Mouse (Mus musculus) gastrocnemius, adult 2 months (tissue): ENCODE measurements around the gene Pm20d1. TPM values are rescaled to one million over a fixed set of nuclear protein-coding genes. Genes with fewer than 3 reads are reported as not detected.

Experiments
- DNase-seq: peaks from one replicate; pipeline ENCODE4 v3.0.0; 2022
- H3K27ac ChIP-seq: fragments of 200-600 bp; 2 replicates; pipeline ENCODE4 v1.8.1; 2022; ENCODE audit warnings: mild to moderate bottlenecking
- H3K4me3 ChIP-seq: fragments of 200-600 bp; 2 replicates; pipeline ENCODE4 v1.8.1; 2022; ENCODE audit warnings: mild to moderate bottlenecking, moderate library complexity
- CTCF ChIP-seq: fragments of 200-600 bp; IDR thresholded peaks from 2 replicates; pipeline ENCODE4 v1.8.1; 2022; ENCODE audit warnings: antibody characterized with exemption, mild to moderate bottlenecking, moderate library complexity
- intact Hi-C: fragments of 180-260 bp; cut with DNase I; formaldehyde crosslinking; loops from one replicate; pipeline ENCODE4 v1.15.1; 2025
- total RNA-seq, 2 experiments: library from RNA; stranded (reverse); gene quantifications; 2 replicates each; pipeline ENCODE4 v1.2.3; 2021

The Pm20d1 gene
- total RNA-seq, 2 experiments from 2014 or later: 0.26 to 1.3 TPM

GRCm38 (mm10) chr1:131844883-131845282, 47.7 kb downstream of the Pm20d1 start:
- Histone ChIP-seq H3K4me3 (no peak overlapping the region), H3K27ac (peak overlapping the region; percentile 68)
- DNase-seq: no peak
- no peak for TF ChIP-seq CTCF
- intact Hi-C loops: loop anchor here (5.0 kb wide), 2 partner anchors 78 to 233 kb away; no protein-coding TSS in a partner anchor

- Histone ChIP-seq H3K4me3 (no peak overlapping the region), H3K27ac (peak overlapping the region; percentile 68)
- DNase-seq: peak; percentile 87
- intact Hi-C loops: loop anchor here (1.0 to 5.0 kb wide), 4 partner anchors 79 to 234 kb away; no protein-coding TSS in a partner anchor
- TF ChIP-seq CTCF: peak; percentile 84
Measured at GRCm38 (mm10) chr1:131846255-131846654, 49.1 kb downstream of the Pm20d1 start.

GRCm38 (mm10) chr1:131861811-131862210, 64.6 kb downstream of the Pm20d1 start:
- H3K4me3 ChIP-seq: no peak overlapping the region
- no peak for TF ChIP-seq CTCF
- DNase-seq: no peak
- H3K27ac ChIP-seq: no peak overlapping the region
- intact Hi-C loops: no loop called here

GRCm38 (mm10) chr1:131865596-131865995, 68.4 kb downstream of the Pm20d1 start:
- intact Hi-C loops: no loop called here

GRCm38 (mm10) chr1:131866304-131866999, 69.3 kb downstream of the Pm20d1 start:
- TF ChIP-seq CTCF: no peak
- Histone ChIP-seq H3K27ac (no peak overlapping the region), H3K4me3 (peak overlapping the region; percentile 73)
- intact Hi-C loops: loop anchor here (2.0 kb wide), 1 partner anchor 44 kb away; the partner anchor contains the start of gene Nucks1
- DNase-seq: no peak

More at GRCm38 (mm10) chr1:131865596-131865995, 68.4 kb downstream of the Pm20d1 start:
- TF ChIP-seq CTCF: no peak
- no peak for DNase-seq
- Histone ChIP-seq H3K4me3 (no peak overlapping the region), H3K27ac (no peak overlapping the region)

GRCm38 (mm10) chr1:131867093-131867945, 70.1 kb downstream of the Pm20d1 start, which contains the start of gene Rab29:
TSS of gene Rab29 (plus strand) at chr1:131867224.
- peak; percentile 94 for TF ChIP-seq CTCF
- peak; percentile 95 for DNase-seq
- peak within 1 kb of the TSS; percentile 73 for H3K4me3 ChIP-seq
- intact Hi-C loops: loop anchor here (2.0 kb wide), 1 partner anchor 43 kb away; the partner anchor contains the start of gene Nucks1
- peak within 1 kb of the TSS; percentile 93 for H3K27ac ChIP-seq

GRCm38 (mm10) chr1:131867946-131868290, 70.7 kb downstream of the Pm20d1 start:
- intact Hi-C loops: loop anchor here (2.0 kb wide), 1 partner anchor 43 kb away; the partner anchor contains the start of gene Nucks1
- Histone ChIP-seq H3K4me3 (peak overlapping the region; percentile 73), H3K27ac (peak overlapping the region; percentile 93)
- DNase-seq: peak; percentile 32
- no peak for TF ChIP-seq CTCF

GRCm38 (mm10) chr1:131869561-131869960, 72.4 kb downstream of the Pm20d1 start:
- no peak for DNase-seq
- Histone ChIP-seq H3K27ac (no peak overlapping the region), H3K4me3 (no peak overlapping the region)
- TF ChIP-seq CTCF: no peak
- intact Hi-C loops: no loop called here

Other genes with a start within 250 kb of the Pm20d1 start
- gene Avpr1b, start 198.1 kb upstream of the Pm20d1 start, total RNA-seq: not detected
- under 1 TPM in 1 of 2 experiments, not detected in 1; 0.11 TPM for gene Ctse, start 159.1 kb upstream of the Pm20d1 start, total RNA-seq
- 1 to 10 TPM; 2.3 to 2.8 TPM for gene Rab7b, start 108.7 kb upstream of the Pm20d1 start, total RNA-seq
- not detected for gene Slc26a9, start 53.4 kb upstream of the Pm20d1 start, total RNA-seq
- gene Slc41a1, start 30.1 kb downstream of the Pm20d1 start, total RNA-seq: 10 to 100 TPM; 34.8 to 56.7 TPM
- gene Rab29, start 69.8 kb downstream of the Pm20d1 start, total RNA-seq: 1 to 10 TPM; 5.1 to 7.4 TPM
- gene Nucks1, start 113.2 kb downstream of the Pm20d1 start, total RNA-seq: 10 to 100 TPM; 61.7 to 71.4 TPM
- gene Slc45a3, start 165.6 kb downstream of the Pm20d1 start, total RNA-seq: 1 to 10 TPM in 1 of 2 experiments, under 1 TPM in 1; 0.84 to 1.4 TPM
- gene Elk4, start 210.2 kb downstream of the Pm20d1 start, total RNA-seq: 10 to 100 TPM; 69.6 to 76.1 TPM